Mouse (Mus musculus) midbrain, embryonic 11.5 days (tissue): ENCODE results near the gene Ogfod1. TPM values are rescaled to one million over a fixed set of nuclear protein-coding genes. Genes with fewer than 3 reads are reported as not detected.

Source experiments
- ATAC-seq: fragments of 200-750 bp; cut with Nextera tagmentation; 2 replicates; pipeline ENCODE4 v1.8.0; 2017; ENCODE audit warnings: moderate TSS enrichment, moderate library complexity; ENCODE audit not compliant: low FRiP score
- DNase-seq: peaks from one replicate; pipeline ENCODE4 v3.0.0; 2015; ENCODE audit warnings: low spot score; ENCODE audit errors: missing footprints
- H3K27ac ChIP-seq: fragments of 300-500 bp; sonication (generic); 2 replicates; pipeline ENCODE4 v1.5.1; 2014; ENCODE audit warnings: low read depth, low read length
- H3K27me3 ChIP-seq: fragments of 300-500 bp; sonication (generic); 2 replicates; pipeline ENCODE4 v1.6.1; 2014; ENCODE audit warnings: mild to moderate bottlenecking, low read length, moderate library complexity, mixed read lengths; ENCODE audit not compliant: control insufficient read depth, insufficient read depth
- H3K36me3 ChIP-seq: fragments of 300-500 bp; sonication (generic); 2 replicates; pipeline ENCODE4 v1.6.1; 2014; ENCODE audit warnings: mild to moderate bottlenecking, low read length, moderate library complexity, mixed read lengths; ENCODE audit not compliant: control insufficient read depth, insufficient read depth
- H3K4me1 ChIP-seq: fragments of 300-500 bp; sonication (generic); 2 replicates; pipeline ENCODE4 v1.6.1; 2014; ENCODE audit warnings: low read length; ENCODE audit not compliant: control insufficient read depth, insufficient read depth
- H3K4me2 ChIP-seq: fragments of 300-500 bp; sonication (generic); 2 replicates; pipeline ENCODE4 v1.6.1; 2014; ENCODE audit warnings: mild to moderate bottlenecking, moderate library complexity
- H3K4me3 ChIP-seq: fragments of 300-500 bp; sonication (generic); 2 replicates; pipeline ENCODE4 v1.5.1; 2014; ENCODE audit warnings: low read depth, low read length
- H3K9ac ChIP-seq: fragments of 300-500 bp; sonication (generic); 2 replicates; pipeline ENCODE4 v1.6.1; 2014; ENCODE audit warnings: low read length
- H3K9me3 ChIP-seq: fragments of 300-500 bp; sonication (generic); 2 replicates; pipeline ENCODE4 v1.6.1; 2016; ENCODE audit warnings: low read length; ENCODE audit not compliant: control insufficient read depth
- WGBS: fragments of 180-500 bp; shearing (Covaris S2); extraction: QIAGEN DNeasy Blood & Tissue Kit; methylation state at CpG from one replicate; pipeline ENCODE4 v1.1.7; 2014; 5-methylcytosine and 5-hydroxymethylcytosine counted together
- polyA plus RNA-seq: library from polyadenylated mRNA; unstranded; fragments of >200 nt; fragmentation: Nextera tagmentation; extraction: Ambion mirVana; gene quantifications from 2 replicates; pipeline ENCODE4 v1.2.1, GENCODE M21; 2014

The Ogfod1 gene
- polyA plus RNA-seq, result 11.1 and 11.6 TPM in 2 replicates

- Histone ChIP-seq H3K36me3 (no peaks in the 10 kb centered on the region), H3K4me3 (peak within 1 kb of the TSS; percentile 75), H3K27ac (peak within 1 kb of the TSS; percentile 35; the same call in 1 of the 2 replicates), H3K27me3 (no peaks in the 10 kb centered on the region), H3K4me1 (peaks cover 31% of the 10 kb centered on the region), H3K9ac (peak within 1 kb of the TSS; percentile 77), H3K9me3 (no peaks in the 10 kb centered on the region), H3K4me2 (peak within 1 kb of the TSS; percentile 85)
- DNase-seq (peak; percentile 100), ATAC-seq (peak; percentile 99)
- WGBS, result under 1% methylated on average over 41 of the region's 41 CpGs
Observed at GRCm38 (mm10) chr8:94036944-94037524, at the start of gene Ogfod1, which contains the start of gene Nudt21. Gene Ogfod1, plus strand, starts transcription at chr8:94037198. Gene Nudt21, minus strand, starts transcription at chr8:94037031.

DNA sequence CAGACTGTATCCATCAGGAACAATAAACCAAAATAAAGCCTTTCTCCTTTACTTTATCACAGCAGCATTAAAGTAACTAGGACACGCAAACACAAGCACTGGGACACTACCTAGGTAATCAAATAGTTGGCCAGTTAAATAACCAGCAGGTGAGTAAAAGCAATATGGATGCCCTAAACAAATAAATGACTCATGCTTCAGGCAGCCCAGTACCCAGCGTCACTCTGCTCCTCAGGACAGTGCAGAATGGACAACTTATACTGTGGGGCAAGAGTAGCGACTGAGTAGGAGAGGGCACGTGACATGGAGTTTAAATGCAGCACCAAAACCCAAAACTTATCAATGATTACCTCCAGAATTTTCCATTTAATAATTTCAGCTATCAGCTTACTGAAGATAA lies 47.3 kb upstream of the Ogfod1 start:
- WGBS, result 98% methylated on average over 4 of the region's 4 CpGs

DNA sequence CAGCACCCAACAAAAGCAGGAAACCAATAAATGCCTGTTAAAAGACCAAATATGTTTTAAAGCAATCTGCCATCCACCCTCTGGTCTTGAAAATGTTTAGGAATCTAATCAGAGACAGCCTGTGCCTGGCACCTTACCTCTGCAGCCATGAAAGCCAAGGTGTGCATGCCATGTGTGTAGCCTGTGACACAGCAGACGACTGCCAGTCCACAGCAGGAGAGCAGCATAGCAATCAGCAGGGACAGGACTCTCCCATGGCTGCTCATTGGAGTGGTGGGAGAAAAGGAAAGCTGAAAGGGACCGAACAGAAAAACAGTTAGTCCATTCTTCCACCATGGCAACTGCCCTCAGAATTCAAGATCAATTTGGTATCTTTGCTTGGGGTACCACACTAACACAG lies 38.0 kb upstream of the Ogfod1 start:
- Histone ChIP-seq H3K4me2 (no peak overlapping the region), H3K9ac (no peak overlapping the region), H3K27ac (no peak overlapping the region), H3K9me3 (no peaks in the 10 kb centered on the region), H3K36me3 (peaks cover 7% of the 10 kb centered on the region), H3K27me3 (no peaks in the 10 kb centered on the region), H3K4me3 (no peak overlapping the region), H3K4me1 (no peaks in the 10 kb centered on the region)
- DNase-seq (no peak), ATAC-seq (no peak)
- WGBS, result 86% methylated on average over 2 of the region's 2 CpGs

More for the DNA sequence above, 47.3 kb upstream of the Ogfod1 start:
- no peak overlapping the region for H3K9ac ChIP-seq
- H3K36me3 ChIP-seq, result peaks cover 6% of the 10 kb centered on the region; the same call in 1 of the 2 replicates
- DNase-seq (no peak), ATAC-seq (no peak)
- no peak overlapping the region for H3K27ac ChIP-seq
- H3K4me1 ChIP-seq, result no peaks in the 10 kb centered on the region
- H3K4me2 ChIP-seq, result no peak overlapping the region
- H3K9me3 ChIP-seq, result no peaks in the 10 kb centered on the region
- no peak overlapping the region for H3K4me3 ChIP-seq
- no peaks in the 10 kb centered on the region for H3K27me3 ChIP-seq

DNA sequence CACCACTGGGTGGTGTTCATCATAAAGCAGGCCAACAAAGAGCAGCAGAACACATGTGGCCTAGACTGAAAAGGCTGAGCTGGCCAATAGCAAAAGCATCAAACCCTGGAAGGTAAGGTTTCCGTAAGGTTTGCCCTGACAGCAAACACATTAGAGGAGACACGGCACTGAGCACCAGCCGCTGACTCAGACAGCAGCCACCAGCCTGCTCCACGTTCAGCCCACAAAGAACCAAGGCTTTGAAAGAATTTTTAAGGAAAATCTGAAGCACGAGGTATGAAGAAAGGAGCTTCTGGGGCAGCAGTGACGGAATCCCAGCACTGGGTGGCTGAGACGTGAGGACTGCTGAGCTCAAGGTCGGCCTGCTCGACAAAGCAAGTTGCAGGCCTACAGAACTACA lies 32.9 kb upstream of the Ogfod1 start:
- peaks cover 4% of the 10 kb centered on the region; the same call in 1 of the 2 replicates for H3K4me1 ChIP-seq
- no peak for ATAC-seq
- peaks cover 6% of the 10 kb centered on the region; the same call in 1 of the 2 replicates for H3K36me3 ChIP-seq
- no peaks in the 10 kb centered on the region for H3K27me3 ChIP-seq
- H3K27ac ChIP-seq, result no peak overlapping the region
- 88% methylated on average over 9 of the region's 9 CpGs for WGBS
- DNase-seq, result no peak
- H3K4me3 ChIP-seq, result no peak overlapping the region
- no peaks in the 10 kb centered on the region for H3K9me3 ChIP-seq
- no peak overlapping the region for H3K4me2 ChIP-seq
- no peak overlapping the region for H3K9ac ChIP-seq

GRCm38 (mm10) chr8:94009243-94009845 lies 27.7 kb upstream of the Ogfod1 start:
- ATAC-seq (no peak), DNase-seq (no peak)
- 69% methylated on average over 15 of the region's 15 CpGs for WGBS
- Histone ChIP-seq H3K27ac (no peak overlapping the region), H3K27me3 (no peaks in the 10 kb centered on the region), H3K36me3 (no peaks in the 10 kb centered on the region), H3K9ac (no peak overlapping the region), H3K4me2 (no peak overlapping the region), H3K9me3 (no peaks in the 10 kb centered on the region), H3K4me3 (no peak overlapping the region), H3K4me1 (peaks cover 21% of the 10 kb centered on the region)

DNA sequence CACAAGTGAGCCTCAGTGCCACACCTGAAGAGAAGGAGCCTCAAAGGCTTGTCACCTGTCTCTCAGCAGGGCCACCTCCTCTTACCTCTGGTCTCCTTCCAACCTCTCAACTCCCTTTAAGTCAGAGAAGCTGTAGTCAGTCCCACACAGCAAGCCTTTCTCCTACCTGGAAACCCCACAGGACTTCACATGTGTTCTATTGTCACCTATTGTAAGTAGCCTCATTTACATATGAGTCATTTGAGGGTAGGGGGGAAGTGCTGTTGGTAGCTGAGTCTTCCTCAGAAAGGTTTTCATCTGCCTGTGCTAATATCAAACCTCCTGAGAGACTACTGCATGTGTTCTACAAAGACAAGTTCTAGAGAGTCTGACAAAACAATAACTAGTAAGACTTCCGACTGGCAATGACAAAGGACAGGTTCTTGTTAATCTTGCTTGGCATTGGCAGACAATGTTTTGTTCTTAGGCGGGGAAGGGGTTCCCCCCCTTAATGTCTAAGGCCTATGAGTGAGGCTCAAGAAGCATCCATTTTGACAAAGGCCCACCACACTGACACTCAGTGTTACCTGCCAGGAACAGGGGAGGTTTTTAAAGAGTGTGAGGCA lies 26.8 kb upstream of the Ogfod1 start:
- H3K36me3 ChIP-seq, result no peaks in the 10 kb centered on the region
- ATAC-seq (no peak), DNase-seq (no peak)
- WGBS, result 38% methylated on average over 2 of the region's 2 CpGs
- H3K4me2 ChIP-seq, result peak overlapping the region; percentile 9; the same call in 1 of the 2 replicates
- no peaks in the 10 kb centered on the region for H3K9me3 ChIP-seq
- H3K27me3 ChIP-seq, result no peaks in the 10 kb centered on the region
- no peak overlapping the region for H3K27ac ChIP-seq
- no peak overlapping the region for H3K9ac ChIP-seq
- H3K4me1 ChIP-seq, result peaks cover 21% of the 10 kb centered on the region
- H3K4me3 ChIP-seq, result no peak overlapping the region

DNA sequence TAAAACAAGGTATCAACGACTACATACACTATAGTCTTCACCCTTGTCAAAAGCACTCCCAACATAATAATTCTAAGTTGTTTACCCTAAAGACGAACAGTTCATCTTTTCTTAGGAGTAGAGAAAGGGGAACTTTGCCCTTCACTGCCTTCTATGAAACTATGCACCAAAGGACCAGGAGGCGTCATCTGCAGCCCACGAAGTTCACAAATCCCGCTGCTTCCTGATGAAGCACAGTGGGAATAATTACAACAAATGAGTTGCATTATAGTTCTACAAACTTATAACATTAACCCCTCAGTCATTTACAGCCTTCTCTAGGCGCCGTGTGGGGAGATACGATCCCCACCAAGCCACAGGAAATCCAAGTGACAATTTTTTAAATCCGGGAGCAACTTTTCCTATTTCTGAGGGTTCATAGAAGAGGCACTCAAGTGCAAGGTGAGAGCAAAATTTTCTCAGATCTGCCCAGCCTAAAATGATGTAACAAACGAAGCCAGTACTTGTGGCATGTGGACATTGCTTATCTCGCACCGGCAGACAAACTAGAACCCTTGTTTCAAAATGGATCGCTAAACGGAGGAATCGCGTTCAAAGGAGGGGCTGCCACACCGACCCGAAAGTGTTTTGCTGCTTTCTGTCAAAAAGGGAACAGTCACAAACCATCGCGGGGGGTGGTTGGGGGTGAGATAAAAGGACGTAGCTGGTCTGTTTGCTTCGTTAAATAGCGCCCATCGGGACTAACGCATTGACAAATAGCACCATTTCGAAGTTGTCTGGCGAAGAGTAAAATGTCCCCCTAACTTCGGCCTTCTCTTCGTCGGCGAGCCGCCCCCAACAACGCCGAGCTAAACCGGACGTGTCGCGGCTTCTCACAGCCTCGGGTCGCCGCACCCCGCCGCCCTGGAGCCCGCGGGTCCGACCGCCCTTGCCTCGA lies 25.7 kb upstream of the Ogfod1 start:
- Histone ChIP-seq H3K36me3 (no peaks in the 10 kb centered on the region), H3K4me2 (peak overlapping the region; percentile 88), H3K4me3 (peak overlapping the region; percentile 92), H3K9ac (peak overlapping the region; percentile 96), H3K27me3 (no peaks in the 10 kb centered on the region), H3K27ac (peak overlapping the region; percentile 90; the same call in 1 of the 2 replicates), H3K4me1 (peaks cover 21% of the 10 kb centered on the region), H3K9me3 (no peaks in the 10 kb centered on the region)
- WGBS, result 5% methylated on average over 48 of the region's 48 CpGs
- DNase-seq, result peak; percentile 96
- ATAC-seq, result no peak

GRCm38 (mm10) chr8:94012013-94012951 lies 24.7 kb upstream of the Ogfod1 start, which contains the start of gene Amfr:
Gene Amfr, minus strand, starts transcription at chr8:94012842.
- Histone ChIP-seq H3K9ac (peak within 1 kb of the TSS; percentile 96), H3K27me3 (no peaks in the 10 kb centered on the region), H3K4me2 (peak within 1 kb of the TSS; percentile 88), H3K4me3 (peak within 1 kb of the TSS; percentile 92), H3K36me3 (no peaks in the 10 kb centered on the region), H3K27ac (peak within 1 kb of the TSS; percentile 90), H3K9me3 (no peaks in the 10 kb centered on the region), H3K4me1 (peaks cover 21% of the 10 kb centered on the region)
- DNase-seq (peak; percentile 97), ATAC-seq (peak; percentile 93)
- under 1% methylated on average over 80 of the region's 130 CpGs for WGBS
